Mouse (Mus musculus): ENCODE measurements around the gene Tnip1. TPM values are rescaled to one million over a fixed set of nuclear protein-coding genes. Genes with fewer than 3 reads are reported as not detected.

Tnip1 gene
- total RNA-seq, 2 experiments from 2014 or later = 3.3 to 6.3 TPM

DNA sequence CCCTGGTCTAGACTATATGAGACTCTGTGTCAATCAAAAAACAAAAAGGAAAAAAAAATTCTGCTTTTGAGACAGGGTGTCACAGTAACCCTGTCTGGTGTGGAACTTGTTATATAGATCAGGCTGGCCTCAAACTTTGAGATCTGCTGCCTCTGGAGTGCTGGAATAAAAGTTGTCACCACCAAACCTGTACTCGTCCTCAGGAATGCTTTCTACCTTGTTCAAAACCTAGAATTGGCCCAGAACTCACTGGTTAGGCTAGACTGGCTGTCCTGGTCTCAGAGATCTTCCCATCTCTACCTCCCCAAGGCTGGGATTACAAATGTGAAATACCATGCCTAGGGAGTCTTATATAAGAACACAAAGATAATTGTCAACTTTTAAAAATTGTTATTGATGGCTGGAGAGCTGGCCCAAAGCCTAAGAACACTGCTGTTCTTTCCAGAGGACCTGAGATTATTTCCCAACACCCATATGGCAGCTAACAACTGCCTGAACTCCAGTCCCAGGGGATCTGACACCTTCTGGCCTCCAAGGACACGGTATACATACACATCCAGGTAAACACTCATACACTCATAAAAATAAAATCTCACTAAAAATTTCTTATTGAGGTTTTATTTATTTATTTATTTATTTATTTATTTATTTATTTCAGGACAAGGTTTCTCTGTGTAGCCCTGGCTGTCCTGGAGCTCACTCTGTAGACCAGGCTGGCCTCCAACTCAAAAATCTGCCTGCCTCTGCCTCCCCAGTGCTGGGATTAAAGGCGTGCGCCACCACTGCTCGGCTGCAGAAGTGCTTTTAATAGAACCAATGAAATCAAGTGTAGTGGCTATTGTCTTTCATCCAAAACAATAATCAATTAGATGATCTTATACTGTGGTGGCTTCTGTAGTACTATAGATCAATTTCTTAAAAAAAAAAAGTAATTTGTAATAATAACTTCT lies 101.0 kb downstream of the Tnip1 start:
- no peak for ATAC-seq (replicated peaks; ENCODE audit: low FRiP score, poor library complexity, severe bottlenecking)

Other genes starting within 250 kb of the Tnip1 start
- gene Cdc42se2, start 175.2 kb downstream of the Tnip1 start, total RNA-seq (2015; ENCODE audit: low replicate concordance) = 23.1 and 39.0 TPM in 2 replicates
- 12.5 and 17.8 TPM in 2 replicates for gene Cdc42se2, start 175.2 kb downstream of the Tnip1 start, total RNA-seq (2017; ENCODE audit: low replicate concordance)
- 0.84 and 1.4 TPM in 2 replicates for gene Lyrm7, start 102.0 kb downstream of the Tnip1 start, total RNA-seq (2015; ENCODE audit: low replicate concordance)
- gene Lyrm7, start 102.0 kb downstream of the Tnip1 start, total RNA-seq (2017; ENCODE audit: low replicate concordance) = 1.2 and 1.4 TPM in 2 replicates
- gene Hint1, start 96.5 kb downstream of the Tnip1 start, total RNA-seq (2015; ENCODE audit: low replicate concordance) = 138 and 146 TPM in 2 replicates
- 123 and 160 TPM in 2 replicates for gene Hint1, start 96.5 kb downstream of the Tnip1 start, total RNA-seq (2017; ENCODE audit: low replicate concordance)
- gene Gpx3, start 60.5 kb downstream of the Tnip1 start, total RNA-seq (2015; ENCODE audit: low replicate concordance) = 15.5 and 29.3 TPM in 2 replicates
- gene Gpx3, start 60.5 kb downstream of the Tnip1 start, total RNA-seq (2017; ENCODE audit: low replicate concordance) = 0.30 and 2.4 TPM in 2 replicates
- 12.3 and 15.1 TPM in 2 replicates for gene Anxa6, start 70.5 kb upstream of the Tnip1 start, total RNA-seq (2015; ENCODE audit: low replicate concordance)
- 14.6 and 16.3 TPM in 2 replicates for gene Anxa6, start 70.5 kb upstream of the Tnip1 start, total RNA-seq (2017; ENCODE audit: low replicate concordance)
- 7.1 and 7.2 TPM in 2 replicates for gene Ccdc69, start 115.2 kb upstream of the Tnip1 start, total RNA-seq (2015; ENCODE audit: low replicate concordance)
- gene Ccdc69, start 115.2 kb upstream of the Tnip1 start, total RNA-seq (2017; ENCODE audit: low replicate concordance) = 1.5 and 2.1 TPM in 2 replicates
- 26.4 and 26.7 TPM in 2 replicates for gene Gm2a, start 135.2 kb upstream of the Tnip1 start, total RNA-seq (2015; ENCODE audit: low replicate concordance)
- 10.9 and 13.8 TPM in 2 replicates for gene Gm2a, start 135.2 kb upstream of the Tnip1 start, total RNA-seq (2017; ENCODE audit: low replicate concordance)
- not detected in 2 replicates for gene Slc36a3, start 188.8 kb upstream of the Tnip1 start, total RNA-seq (2015; ENCODE audit: low replicate concordance)
- gene Slc36a3, start 188.8 kb upstream of the Tnip1 start, total RNA-seq (2017; ENCODE audit: low replicate concordance) = not detected in 2 replicates
- not detected in 2 replicates for gene Slc36a2, start 222.2 kb upstream of the Tnip1 start, total RNA-seq (2015; ENCODE audit: low replicate concordance)
- not detected in 2 replicates for gene Slc36a2, start 222.2 kb upstream of the Tnip1 start, total RNA-seq (2017; ENCODE audit: low replicate concordance)
- gene Slc36a1, start 241.4 kb upstream of the Tnip1 start, total RNA-seq (2015; ENCODE audit: low replicate concordance) = 2.5 and 5.8 TPM in 2 replicates
- 1.5 and 1.8 TPM in 2 replicates for gene Slc36a1, start 241.4 kb upstream of the Tnip1 start, total RNA-seq (2017; ENCODE audit: low replicate concordance)

Data from erythroid progenitor cell, adult 5-6 weeks (primary cell).